In the genomic region with DNA sequence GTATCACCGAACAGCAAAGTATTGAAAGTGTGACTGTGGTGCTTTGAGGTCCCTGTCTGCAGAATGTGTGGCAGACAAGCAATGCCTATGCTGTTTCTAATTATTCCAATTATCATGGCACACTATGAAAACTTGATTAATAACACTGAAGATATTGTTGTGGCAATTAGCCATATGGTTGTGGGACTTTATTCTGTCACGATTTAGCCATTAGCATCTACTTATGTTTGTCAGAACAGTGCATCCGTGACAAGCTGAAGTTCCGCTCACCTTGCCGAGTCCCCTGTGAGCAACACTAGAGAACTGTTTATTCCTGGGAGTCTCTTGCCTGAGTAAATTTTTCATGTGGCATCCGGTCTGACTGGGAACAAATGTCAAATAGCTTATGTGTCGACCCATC, we compare ENCODE assay signal across 19 mouse cellular contexts.
"Had no signal": no experiment of that assay in that cellular context is flagged by ENCODE, and none has a peak within 500 bp of the region (broad histone marks: within the 10 kb centered on the region; RNA-seq: fewer than 3 reads in every experiment).

No protein-coding gene starts in this region.

- ATAC-seq: liver, postnatal 0 days; lung, postnatal 0 days; midbrain, embryonic 13.5 days; midbrain, embryonic 15.5 days had no signal

- DNase-seq: liver, embryonic 13.5 days; liver, postnatal 0 days; lung, adult 2 months; lung, postnatal 14 days; lung, postnatal 36 days; right cerebral cortex, postnatal 14 days; thymus, adult 2 months; thymus, postnatal 25 days; thymus, postnatal 4 days had no signal

- H3K4me2 ChIP-seq: liver, embryonic 13.5 days; liver, embryonic 15.5 days; lung, embryonic 15.5 days; midbrain, embryonic 11.5 days; midbrain, embryonic 13.5 days; midbrain, embryonic 15.5 days; stomach, embryonic 15.5 days had no signal

- H3K9me3 ChIP-seq: liver, embryonic 13.5 days; liver, embryonic 15.5 days; lung, embryonic 15.5 days; megakaryocyte, embryonic 14.5 days; midbrain, embryonic 13.5 days; midbrain, embryonic 15.5 days; stomach, embryonic 15.5 days had no signal

- H3K4me3 ChIP-seq: liver, embryonic 13.5 days; liver, embryonic 15.5 days; lung, embryonic 15.5 days; megakaryocyte, embryonic 14.5 days; midbrain, embryonic 13.5 days; midbrain, embryonic 15.5 days; stomach, embryonic 15.5 days had no signal

- H3K9ac ChIP-seq: liver, embryonic 13.5 days; liver, embryonic 15.5 days; liver, postnatal 0 days; lung, embryonic 15.5 days; midbrain, embryonic 13.5 days; midbrain, embryonic 15.5 days; stomach, embryonic 15.5 days had no signal

- H3K4me1 ChIP-seq: liver, embryonic 15.5 days; lung, embryonic 15.5 days; midbrain, embryonic 13.5 days; midbrain, embryonic 15.5 days; stomach, embryonic 15.5 days had no signal

- H3K27ac ChIP-seq: liver, embryonic 13.5 days; liver, embryonic 15.5 days; lung, embryonic 15.5 days; macrophage; midbrain, embryonic 13.5 days; midbrain, embryonic 15.5 days; stomach, embryonic 15.5 days; stomach, postnatal 0 days had no signal

- H3K27me3 ChIP-seq: liver, embryonic 13.5 days; liver, embryonic 15.5 days; lung, embryonic 15.5 days; megakaryocyte, embryonic 14.5 days; midbrain, embryonic 13.5 days; midbrain, embryonic 15.5 days; stomach, embryonic 15.5 days had no signal

- H3K36me3 ChIP-seq: liver, embryonic 13.5 days; liver, embryonic 15.5 days; lung, embryonic 15.5 days; midbrain, embryonic 13.5 days; midbrain, embryonic 15.5 days; stomach, embryonic 15.5 days had no signal
